Mouse (Mus musculus) G1E (cell line): ENCODE data around the gene Sclt1. TPM values are rescaled to one million over a fixed set of nuclear protein-coding genes. Genes with fewer than 3 reads are reported as not detected.

Experiments
- ATAC-seq: 2 replicates; pipeline ENCODE4 v1.8.0; 2016; ENCODE audit warnings: mild to moderate bottlenecking; ENCODE audit not compliant: insufficient number of reproducible peaks, poor library complexity, low FRiP score, severe bottlenecking; ENCODE audit errors: extremely low read depth
- DNase-seq: peaks from one replicate; pipeline ENCODE4 v3.0.0; 2012; ENCODE audit warnings: low spot score
- H3K27me3 ChIP-seq: 2 replicates; pipeline ENCODE4 v1.6.1; 2012; ENCODE audit warnings: mild to moderate bottlenecking, low read length, inconsistent platforms; ENCODE audit not compliant: insufficient read depth
- H3K36me3 ChIP-seq: replicated peaks from 2 replicates; pipeline ENCODE3; 2012; ENCODE audit warnings: mild to moderate bottlenecking, inconsistent platforms
- H3K4me1 ChIP-seq: 2 replicates; pipeline ENCODE4 v1.6.1; 2012; ENCODE audit warnings: low read depth, low read length, inconsistent platforms, mixed read lengths; ENCODE audit not compliant: insufficient read depth
- H3K4me3 ChIP-seq: 2 replicates; pipeline ENCODE4 v1.5.1; 2012; ENCODE audit warnings: low read depth, mild to moderate bottlenecking, inconsistent platforms, low read length, moderate library complexity, mixed read lengths
- H3K9me3 ChIP-seq: replicated peaks from 2 replicates; pipeline ENCODE4 v1.6.1; 2012; ENCODE audit warnings: inconsistent platforms
- CTCF ChIP-seq: IDR thresholded peaks from 2 replicates; pipeline ENCODE4 v1.5.1; 2012; ENCODE audit warnings: low read depth, low read length, inconsistent platforms, mixed read lengths
- GATA1 ChIP-seq: IDR thresholded peaks from 2 replicates; pipeline ENCODE4 v1.6.1; 2012; ENCODE audit warnings: borderline replicate concordance, low read length, inconsistent platforms, mixed read lengths
- GATA2 ChIP-seq: IDR thresholded peaks from 2 replicates; pipeline ENCODE4 v1.6.1; 2012; ENCODE audit warnings: low read depth, low read length, inconsistent platforms, borderline replicate concordance
- POLR2AphosphoS5 ChIP-seq: IDR thresholded peaks from 2 replicates; pipeline ENCODE4 v1.6.1; 2012; ENCODE audit warnings: low read depth, low read length, inconsistent platforms; ENCODE audit not compliant: insufficient replicate concordance
- TAL1 ChIP-seq: conservative IDR thresholded peaks from 2 replicates; pipeline ENCODE4 v1.6.1; 2012; ENCODE audit warnings: low read depth, low read length, inconsistent platforms, mixed read lengths
- polyA plus RNA-seq: library from polyadenylated mRNA; stranded (reverse); fragments of >175 nt; gene quantifications from 2 replicates; pipeline ENCODE4 v1.2.3, GENCODE M21; 2012
- total RNA-seq, 2 experiments: library from RNA; stranded (forward) in 1 of 2; stranded (reverse) in 1 of 2; fragments of 200-1000 nt in 1 of 2; fragments of >200 nt in 1 of 2; fragmentation: Nextera tagmentation in 1 of 2; gene quantifications; 2 replicates each; pipeline ENCODE4 v1.2.3; 2014 to 2017

Gene Sclt1
- total and polyA plus RNA-seq, 3 experiments: 8.3 to 32.2 (median 21.9) TPM

GRCm38 (mm10) chr3:41577240-41577639, 165.1 kb downstream of the Sclt1 start:
- DNase-seq (no peak), ATAC-seq (no peak)
- H3K27me3 ChIP-seq: no peaks in the 10 kb centered on the region

More at GRCm38 (mm10) chr3:41577240-41577639, 165.1 kb downstream of the Sclt1 start:
- no peak for TF ChIP-seq CTCF
- TF ChIP-seq POLR2AphosphoS5: no peak
- no peak for TF ChIP-seq GATA2
- no peak for TF ChIP-seq TAL1
- TF ChIP-seq GATA1: no peak
- H3K9me3 ChIP-seq: no peaks in the 10 kb centered on the region
- no peak overlapping the region for H3K4me3 ChIP-seq
- peaks cover 97% of the 10 kb centered on the region for H3K36me3 ChIP-seq
- H3K4me1 ChIP-seq: peaks cover 90% of the 10 kb centered on the region

Other genes with a start within 250 kb of the Sclt1 start
- gene Jade1, start 186.8 kb downstream of the Sclt1 start, total RNA-seq (2014; fragmentation: Nextera tagmentation): 129 and 146 TPM in 2 replicates
- gene Jade1, start 186.8 kb downstream of the Sclt1 start, total RNA-seq (2017): 138 and 159 TPM in 2 replicates
- 48.2 and 63.7 TPM in 2 replicates for gene Jade1, start 186.8 kb downstream of the Sclt1 start, polyA plus RNA-seq
- 21.1 and 23.5 TPM in 2 replicates for gene D3Ertd751e, start 97 bp upstream of the Sclt1 start, total RNA-seq (2014; fragmentation: Nextera tagmentation)
- 11.5 and 15.1 TPM in 2 replicates for gene D3Ertd751e, start 97 bp upstream of the Sclt1 start, total RNA-seq (2017)
- 1.1 and 1.3 TPM in 2 replicates for gene D3Ertd751e, start 97 bp upstream of the Sclt1 start, polyA plus RNA-seq